Mouse (Mus musculus) intestine, postnatal 0 days (tissue): ENCODE measurements around the gene Ahr. TPM values are rescaled to one million over a fixed set of nuclear protein-coding genes. Genes with fewer than 3 reads are reported as not detected.

Source experiments
- ATAC-seq: fragments of 200-750 bp; cut with Nextera tagmentation; 2 replicates; pipeline ENCODE4 v1.8.0; 2017; ENCODE audit warnings: mild to moderate bottlenecking, moderate TSS enrichment, moderate library complexity
- H3K27ac ChIP-seq: fragments of 300-500 bp; sonication (generic); 2 replicates; pipeline ENCODE4 v1.5.1; 2014; ENCODE audit warnings: mild to moderate bottlenecking, low read depth, low read length, moderate library complexity
- H3K27me3 ChIP-seq: fragments of 300-500 bp; sonication (generic); replicated peaks from 2 replicates; pipeline ENCODE4 v1.6.1; 2014; ENCODE audit warnings: low read length, mixed read lengths; ENCODE audit not compliant: control insufficient read depth, insufficient read depth
- H3K36me3 ChIP-seq: fragments of 300-500 bp; sonication (generic); 2 replicates; pipeline ENCODE4 v1.6.1; 2014; ENCODE audit warnings: mild to moderate bottlenecking, moderate library complexity; ENCODE audit not compliant: control insufficient read depth, insufficient read depth
- H3K4me1 ChIP-seq: fragments of 300-500 bp; sonication (generic); replicated peaks from 2 replicates; pipeline ENCODE4 v1.6.1; 2014; ENCODE audit warnings: antibody characterized with exemption, low read length, mixed read lengths; ENCODE audit not compliant: control insufficient read depth, insufficient read depth
- H3K4me2 ChIP-seq: fragments of 300-500 bp; sonication (generic); replicated peaks from 2 replicates; pipeline ENCODE4 v1.6.1; 2014; ENCODE audit warnings: low read depth, mild to moderate bottlenecking, moderate library complexity
- H3K4me3 ChIP-seq: fragments of 300-500 bp; sonication (generic); 2 replicates; pipeline ENCODE4 v1.5.1; 2014; ENCODE audit warnings: low read depth, low read length
- H3K9ac ChIP-seq: fragments of 300-500 bp; sonication (generic); 2 replicates; pipeline ENCODE4 v1.6.1; 2014; ENCODE audit warnings: mild to moderate bottlenecking, low read depth, low read length
- H3K9me3 ChIP-seq: fragments of 300-500 bp; sonication (generic); 2 replicates; pipeline ENCODE4 v1.6.1; 2016; ENCODE audit warnings: mixed run types; ENCODE audit not compliant: control insufficient read depth
- CTCF ChIP-seq: sonication (generic); IDR thresholded peaks from 2 replicates; pipeline ENCODE4 v1.5.1; 2016; ENCODE audit warnings: low read depth, mild to moderate bottlenecking, control low read depth, antibody characterized with exemption, moderate library complexity
- WGBS: fragments of 180-500 bp; shearing (Covaris S2); extraction: QIAGEN DNeasy Blood & Tissue Kit; methylation state at CpG from one replicate; pipeline ENCODE4 v1.1.7; 2014; 5-methylcytosine and 5-hydroxymethylcytosine counted together
- polyA plus RNA-seq: library from polyadenylated mRNA; unstranded; fragments of >200 nt; fragmentation: Nextera tagmentation; extraction: Ambion mirVana; gene quantifications from 2 replicates; pipeline ENCODE4 v1.2.1, GENCODE M21; 2015

Ahr gene
- polyA plus RNA-seq, 1 experiment from 2014 or later, result 4.7 TPM

DNA sequence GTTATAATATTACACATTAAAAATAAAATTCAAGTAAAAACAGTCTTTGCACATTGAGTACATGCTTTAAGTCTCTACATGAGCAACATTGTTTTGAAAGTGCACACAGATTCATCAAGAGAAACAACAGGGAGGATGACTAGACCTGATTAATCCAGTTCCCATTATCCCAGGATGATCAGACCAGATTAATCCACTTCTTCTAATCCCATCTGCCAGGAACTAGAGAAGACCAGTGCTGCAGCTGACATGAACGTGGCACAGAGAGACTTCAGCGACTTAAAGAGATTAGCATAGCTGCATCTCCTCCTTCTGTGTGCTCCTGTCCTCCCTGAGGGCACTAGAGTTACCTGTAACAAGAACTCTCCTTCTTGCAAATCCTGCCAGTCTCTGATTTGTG is 20.2 kb downstream of the Ahr start:
- 69% methylated on average over 2 of the region's 2 CpGs for WGBS
- no peak overlapping the region for H3K9ac ChIP-seq

DNA sequence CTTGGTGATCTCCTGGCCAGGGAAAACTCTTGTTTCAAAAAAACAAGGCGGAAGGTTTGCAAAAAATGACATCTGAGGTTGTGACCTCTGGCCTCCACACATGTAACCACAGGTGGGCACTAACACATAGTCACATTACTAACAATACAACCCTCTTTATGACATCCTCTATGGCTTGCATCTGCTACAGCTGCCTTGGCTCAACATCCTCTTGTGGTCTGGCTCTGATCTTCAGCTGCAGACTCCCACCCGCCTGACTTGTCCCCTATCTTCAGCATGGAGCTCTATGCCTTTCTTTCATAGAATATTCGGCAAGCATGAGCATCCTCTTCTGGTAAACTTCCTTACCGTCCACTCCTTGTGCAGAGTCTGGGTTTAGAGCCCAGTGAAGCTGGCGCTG is 24.1 kb downstream of the Ahr start:
- H3K9ac ChIP-seq, result no peak overlapping the region
- no peak overlapping the region for H3K4me2 ChIP-seq
- no peaks in the 10 kb centered on the region for H3K27me3 ChIP-seq
- ATAC-seq, result no peak
- H3K27ac ChIP-seq, result no peak overlapping the region
- no peaks in the 10 kb centered on the region for H3K4me1 ChIP-seq
- TF ChIP-seq CTCF, result no peak
- peaks cover 31% of the 10 kb centered on the region for H3K36me3 ChIP-seq
- no peak overlapping the region for H3K4me3 ChIP-seq
- 89% methylated on average over 5 of the region's 5 CpGs for WGBS
- no peaks in the 10 kb centered on the region for H3K9me3 ChIP-seq

More for the DNA sequence above, 20.2 kb downstream of the Ahr start:
- no peak for ATAC-seq
- no peak for TF ChIP-seq CTCF
- H3K27me3 ChIP-seq, result no peaks in the 10 kb centered on the region
- H3K4me1 ChIP-seq, result no peaks in the 10 kb centered on the region
- H3K36me3 ChIP-seq, result peaks cover 20% of the 10 kb centered on the region
- H3K4me2 ChIP-seq, result no peak overlapping the region
- H3K27ac ChIP-seq, result no peak overlapping the region
- H3K9me3 ChIP-seq, result no peaks in the 10 kb centered on the region
- H3K4me3 ChIP-seq, result no peak overlapping the region

- Histone ChIP-seq H3K27me3 (no peaks in the 10 kb centered on the region), H3K4me1 (no peaks in the 10 kb centered on the region), H3K4me3 (no peak overlapping the region), H3K27ac (no peak overlapping the region), H3K9me3 (no peaks in the 10 kb centered on the region), H3K36me3 (peaks cover 42% of the 10 kb centered on the region), H3K4me2 (no peak overlapping the region), H3K9ac (no peak overlapping the region)
- 97% methylated on average over 2 of the region's 2 CpGs for WGBS
- ATAC-seq, result no peak
- TF ChIP-seq CTCF, result no peak
Observed at GRCm38 (mm10) chr12:35506383-35506782, 28.5 kb downstream of the Ahr start.

DNA sequence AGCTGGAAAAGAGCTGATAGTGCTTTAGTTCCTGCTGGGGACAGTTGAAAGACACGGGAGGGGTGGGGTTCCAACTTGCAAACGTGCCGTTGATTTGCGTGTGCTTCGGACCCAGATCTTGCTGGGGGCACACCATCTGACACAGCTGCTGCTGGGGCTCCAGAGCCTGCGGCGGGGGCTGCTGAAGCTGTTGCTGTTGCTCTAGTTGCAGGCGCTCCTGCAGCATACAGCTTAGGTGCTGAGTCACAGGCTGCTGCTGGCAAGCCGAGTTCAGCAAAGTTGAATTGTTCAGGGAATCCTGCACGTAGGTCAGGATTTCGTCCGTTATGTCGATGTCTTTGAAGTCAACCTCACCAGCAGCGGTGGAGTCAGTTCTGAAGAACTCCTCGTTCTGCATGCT is 30.8 kb downstream of the Ahr start:
- no peaks in the 10 kb centered on the region for H3K9me3 ChIP-seq
- no peak overlapping the region for H3K27ac ChIP-seq
- H3K36me3 ChIP-seq, result peaks cover 30% of the 10 kb centered on the region
- H3K4me2 ChIP-seq, result no peak overlapping the region
- peak; percentile 47; the same call in 1 of the 2 replicates for ATAC-seq
- H3K4me3 ChIP-seq, result no peak overlapping the region
- no peak overlapping the region for H3K9ac ChIP-seq
- no peaks in the 10 kb centered on the region for H3K27me3 ChIP-seq
- no peak for TF ChIP-seq CTCF
- 81% methylated on average over 15 of the region's 15 CpGs for WGBS
- H3K4me1 ChIP-seq, result no peaks in the 10 kb centered on the region

DNA sequence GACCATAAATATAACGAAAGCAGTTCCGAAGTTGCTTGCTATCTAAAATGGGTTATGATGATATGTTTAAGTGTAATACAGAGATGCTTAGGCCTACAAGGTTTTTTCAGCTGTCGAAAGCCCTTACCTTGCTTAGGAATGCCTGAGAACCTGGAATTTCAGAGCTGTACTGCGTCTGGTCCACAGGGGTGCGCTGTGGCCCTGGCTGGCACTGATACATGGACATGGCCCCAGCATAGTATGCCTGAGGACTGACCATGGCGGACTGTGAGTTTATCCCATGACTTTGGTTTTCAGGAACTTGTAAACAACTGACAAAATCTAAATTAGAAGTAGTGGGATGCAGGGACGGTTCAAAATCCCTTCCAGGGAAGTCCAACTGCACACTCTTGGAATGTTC is 31.3 kb downstream of the Ahr start:
- Histone ChIP-seq H3K4me3 (no peak overlapping the region), H3K4me1 (no peaks in the 10 kb centered on the region), H3K4me2 (no peak overlapping the region), H3K27ac (no peak overlapping the region), H3K36me3 (peaks cover 30% of the 10 kb centered on the region), H3K9ac (no peak overlapping the region), H3K27me3 (no peaks in the 10 kb centered on the region), H3K9me3 (no peaks in the 10 kb centered on the region)
- TF ChIP-seq CTCF, result peak; percentile 72
- 82% methylated on average over 7 of the region's 7 CpGs for WGBS
- ATAC-seq, result no peak; the same call in 1 of the 2 replicates

DNA sequence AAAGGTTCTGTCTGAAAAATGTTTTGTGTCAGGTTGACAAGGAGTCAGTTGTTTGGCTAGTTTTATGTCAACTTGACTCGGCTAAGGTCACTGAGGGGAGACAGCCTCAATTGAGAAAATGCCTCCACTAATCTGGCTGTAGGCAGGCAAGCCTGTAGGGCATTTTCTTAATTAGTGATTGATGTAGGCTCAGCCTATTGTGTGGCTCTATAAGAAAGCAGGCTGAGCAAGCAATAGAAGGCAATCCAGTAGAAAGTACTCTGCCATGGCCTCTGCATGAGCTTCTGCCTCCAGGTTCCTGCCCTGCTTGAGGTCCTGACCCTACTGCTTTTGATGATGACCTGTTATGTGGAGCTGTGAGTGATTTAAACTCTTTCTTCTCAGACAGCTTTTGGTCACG is 33.4 kb downstream of the Ahr start:
- Histone ChIP-seq H3K27me3 (no peaks in the 10 kb centered on the region), H3K9ac (no peak overlapping the region), H3K9me3 (no peaks in the 10 kb centered on the region), H3K4me1 (no peaks in the 10 kb centered on the region), H3K27ac (no peak overlapping the region), H3K4me2 (no peak overlapping the region), H3K4me3 (no peak overlapping the region), H3K36me3 (peaks cover 30% of the 10 kb centered on the region)
- TF ChIP-seq CTCF, result no peak
- no peak for ATAC-seq
- 53% methylated on average over 2 of the region's 2 CpGs for WGBS

DNA sequence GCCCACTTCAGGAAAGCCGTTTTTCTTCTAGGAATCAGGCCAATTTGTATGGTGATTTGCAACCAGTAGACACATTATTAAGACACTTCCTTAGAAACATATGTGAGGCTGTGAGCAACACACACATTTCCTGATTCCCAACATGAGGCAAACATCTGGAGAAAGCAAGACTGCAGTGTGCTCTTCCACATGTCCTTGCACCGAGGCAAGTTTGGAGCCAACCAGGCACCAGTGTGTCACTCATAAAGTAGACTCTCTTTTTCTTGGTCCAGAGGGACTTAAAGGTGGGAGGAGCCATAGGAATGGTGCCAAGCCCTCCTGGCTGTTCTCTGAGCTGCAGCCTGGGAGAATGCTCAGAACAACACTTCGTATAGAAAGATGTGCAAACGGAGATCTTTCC is 39.6 kb downstream of the Ahr start:
- no peak overlapping the region for H3K27ac ChIP-seq
- H3K36me3 ChIP-seq, result peaks cover 6% of the 10 kb centered on the region
- no peaks in the 10 kb centered on the region for H3K9me3 ChIP-seq
- no peaks in the 10 kb centered on the region for H3K27me3 ChIP-seq
- H3K9ac ChIP-seq, result no peak overlapping the region
- H3K4me3 ChIP-seq, result no peak overlapping the region
- 63% methylated on average over 4 of the region's 4 CpGs for WGBS
- H3K4me2 ChIP-seq, result no peak overlapping the region
- no peak for ATAC-seq
- TF ChIP-seq CTCF, result no peak
- no peaks in the 10 kb centered on the region for H3K4me1 ChIP-seq
